Mouse (Mus musculus) neural tube, embryonic 14.5 days (tissue): Measurements from ENCODE around the gene Tmtc2. TPM values are rescaled to one million over a fixed set of nuclear protein-coding genes. Genes with fewer than 3 reads are reported as not detected.

Source experiments
- ATAC-seq: fragments of 200-750 bp; cut with Nextera tagmentation; 2 replicates; pipeline ENCODE4 v1.8.0; 2017; ENCODE audit warnings: low read depth, mild to moderate bottlenecking, moderate TSS enrichment, moderate library complexity
- H3K27ac ChIP-seq: fragments of 300-500 bp; sonication (generic); 2 replicates; pipeline ENCODE4 v1.5.1; 2014; ENCODE audit warnings: low read depth, mild to moderate bottlenecking, control low read depth, low read length, moderate library complexity, mixed read lengths
- H3K27me3 ChIP-seq: fragments of 300-500 bp; sonication (generic); 2 replicates; pipeline ENCODE4 v1.6.1; 2014; ENCODE audit warnings: low read length; ENCODE audit not compliant: control insufficient read depth, insufficient read depth
- H3K36me3 ChIP-seq: fragments of 300-500 bp; sonication (generic); 2 replicates; pipeline ENCODE4 v1.6.1; 2014; ENCODE audit warnings: low read length, mixed read lengths; ENCODE audit not compliant: control insufficient read depth, insufficient read depth
- H3K4me1 ChIP-seq: fragments of 300-500 bp; sonication (generic); 2 replicates; pipeline ENCODE4 v1.6.1; 2014; ENCODE audit warnings: low read length; ENCODE audit not compliant: control insufficient read depth, insufficient read depth
- H3K4me2 ChIP-seq: fragments of 300-500 bp; sonication (generic); 2 replicates; pipeline ENCODE4 v1.6.1; 2014; ENCODE audit warnings: mild to moderate bottlenecking, low read depth, low read length, control low read depth
- H3K4me3 ChIP-seq: fragments of 300-500 bp; sonication (generic); 2 replicates; pipeline ENCODE4 v1.5.1; 2014; ENCODE audit warnings: low read depth, low read length, control low read depth, mixed read lengths
- H3K9ac ChIP-seq: fragments of 300-500 bp; sonication (generic); replicated peaks from 2 replicates; pipeline ENCODE4 v1.6.1; 2014; ENCODE audit warnings: low read depth, mild to moderate bottlenecking, control low read depth, low read length, mixed read lengths
- H3K9me3 ChIP-seq: fragments of 300-500 bp; sonication (generic); 2 replicates; pipeline ENCODE4 v1.6.1; 2016; ENCODE audit warnings: low read length; ENCODE audit not compliant: control insufficient read depth
- WGBS: fragments of 180-500 bp; shearing (Covaris S2); extraction: QIAGEN DNeasy Blood & Tissue Kit; methylation state at CpG from one replicate; pipeline ENCODE4 v1.1.7; 2014; 5-methylcytosine and 5-hydroxymethylcytosine counted together
- polyA plus RNA-seq: library from polyadenylated mRNA; unstranded; fragments of >200 nt; fragmentation: Nextera tagmentation; extraction: Ambion mirVana; gene quantifications from 2 replicates; pipeline ENCODE4 v1.2.1, GENCODE M21; 2014

The Tmtc2 gene
- polyA plus RNA-seq, 1 experiment from 2014 or later, result 9.2 TPM

- ATAC-seq, result peak; percentile 65
- 55% methylated on average over 4 of the region's 4 CpGs for WGBS
These were observed 109.9 kb downstream of the Tmtc2 start for GRCm38 (mm10) chr10:105464378-105464777.

GRCm38 (mm10) chr10:105453441-105453840, 120.8 kb downstream of the Tmtc2 start:
- Histone ChIP-seq H3K4me3 (no peak overlapping the region), H3K36me3 (no peaks in the 10 kb centered on the region), H3K9ac (no peak overlapping the region), H3K27me3 (no peaks in the 10 kb centered on the region), H3K27ac (no peak overlapping the region), H3K9me3 (no peaks in the 10 kb centered on the region), H3K4me1 (no peaks in the 10 kb centered on the region), H3K4me2 (no peak overlapping the region)
- 65% methylated on average over 8 of the region's 8 CpGs for WGBS
- ATAC-seq, result no peak

More at GRCm38 (mm10) chr10:105464378-105464777, 109.9 kb downstream of the Tmtc2 start:
- Histone ChIP-seq H3K4me2 (no peak overlapping the region), H3K9ac (no peak overlapping the region), H3K27me3 (no peaks in the 10 kb centered on the region), H3K27ac (no peak overlapping the region), H3K36me3 (no peaks in the 10 kb centered on the region), H3K4me3 (no peak overlapping the region), H3K9me3 (no peaks in the 10 kb centered on the region), H3K4me1 (no peaks in the 10 kb centered on the region)

- no peak for ATAC-seq
- no peak overlapping the region for H3K9ac ChIP-seq
- no peaks in the 10 kb centered on the region for H3K27me3 ChIP-seq
- WGBS, result 61% methylated on average over 2 of the region's 2 CpGs
- no peaks in the 10 kb centered on the region for H3K9me3 ChIP-seq
- H3K4me1 ChIP-seq, result no peaks in the 10 kb centered on the region
- no peak overlapping the region for H3K27ac ChIP-seq
- H3K4me3 ChIP-seq, result no peak overlapping the region
- no peak overlapping the region for H3K4me2 ChIP-seq
- no peaks in the 10 kb centered on the region for H3K36me3 ChIP-seq
These were observed 127.1 kb downstream of the Tmtc2 start for GRCm38 (mm10) chr10:105447191-105447590.

- H3K4me3 ChIP-seq, result no peak overlapping the region
- no peak overlapping the region for H3K27ac ChIP-seq
- ATAC-seq, result no peak
- no peaks in the 10 kb centered on the region for H3K36me3 ChIP-seq
- WGBS, result 74% methylated on average over 3 of the region's 3 CpGs
- H3K9me3 ChIP-seq, result no peaks in the 10 kb centered on the region
- H3K4me2 ChIP-seq, result no peak overlapping the region
- H3K27me3 ChIP-seq, result no peaks in the 10 kb centered on the region
- H3K4me1 ChIP-seq, result no peaks in the 10 kb centered on the region
- H3K9ac ChIP-seq, result no peak overlapping the region
These were observed 129.9 kb downstream of the Tmtc2 start for GRCm38 (mm10) chr10:105444309-105444708.

- Histone ChIP-seq H3K27ac (no peak overlapping the region), H3K36me3 (no peaks in the 10 kb centered on the region), H3K4me3 (no peak overlapping the region), H3K4me1 (no peaks in the 10 kb centered on the region), H3K9me3 (no peaks in the 10 kb centered on the region), H3K4me2 (no peak overlapping the region), H3K27me3 (no peaks in the 10 kb centered on the region), H3K9ac (no peak overlapping the region)
- no peak for ATAC-seq
- WGBS, result 78% methylated on average over 5 of the region's 5 CpGs
These were observed 139.4 kb downstream of the Tmtc2 start for GRCm38 (mm10) chr10:105434879-105435278.

GRCm38 (mm10) chr10:105430885-105431284, 143.4 kb downstream of the Tmtc2 start:
- H3K9me3 ChIP-seq, result no peaks in the 10 kb centered on the region
- no peak for ATAC-seq
- H3K4me2 ChIP-seq, result no peak overlapping the region
- H3K27me3 ChIP-seq, result no peaks in the 10 kb centered on the region
- no peaks in the 10 kb centered on the region for H3K4me1 ChIP-seq
- no peaks in the 10 kb centered on the region for H3K36me3 ChIP-seq
- H3K27ac ChIP-seq, result no peak overlapping the region
- 65% methylated on average over 3 of the region's 3 CpGs for WGBS
- H3K9ac ChIP-seq, result no peak overlapping the region
- H3K4me3 ChIP-seq, result no peak overlapping the region

GRCm38 (mm10) chr10:105430232-105430631, 144.0 kb downstream of the Tmtc2 start:
- no peak overlapping the region for H3K4me3 ChIP-seq
- H3K27me3 ChIP-seq, result no peaks in the 10 kb centered on the region
- H3K4me1 ChIP-seq, result no peaks in the 10 kb centered on the region
- no peaks in the 10 kb centered on the region for H3K9me3 ChIP-seq
- 57% methylated on average over 5 of the region's 5 CpGs for WGBS
- H3K4me2 ChIP-seq, result no peak overlapping the region
- H3K27ac ChIP-seq, result no peak overlapping the region
- no peak for ATAC-seq
- H3K36me3 ChIP-seq, result no peaks in the 10 kb centered on the region
- no peak overlapping the region for H3K9ac ChIP-seq

GRCm38 (mm10) chr10:105428080-105428479, 146.2 kb downstream of the Tmtc2 start:
- H3K4me2 ChIP-seq, result no peak overlapping the region
- peak; percentile 35; the same call in 1 of the 2 replicates for ATAC-seq
- no peak overlapping the region for H3K27ac ChIP-seq
- H3K4me1 ChIP-seq, result no peaks in the 10 kb centered on the region
- H3K9ac ChIP-seq, result no peak overlapping the region
- H3K27me3 ChIP-seq, result no peaks in the 10 kb centered on the region
- no peak overlapping the region for H3K4me3 ChIP-seq
- 56% methylated on average over 5 of the region's 5 CpGs for WGBS
- no peaks in the 10 kb centered on the region for H3K9me3 ChIP-seq
- no peaks in the 10 kb centered on the region for H3K36me3 ChIP-seq

GRCm38 (mm10) chr10:105427625-105428024, 146.6 kb downstream of the Tmtc2 start:
- no peak for ATAC-seq
- no peaks in the 10 kb centered on the region for H3K9me3 ChIP-seq
- no peaks in the 10 kb centered on the region for H3K27me3 ChIP-seq
- no peaks in the 10 kb centered on the region for H3K4me1 ChIP-seq
- no peak overlapping the region for H3K9ac ChIP-seq
- no peak overlapping the region for H3K4me3 ChIP-seq
- no peak overlapping the region for H3K4me2 ChIP-seq
- H3K36me3 ChIP-seq, result no peaks in the 10 kb centered on the region
- WGBS, result 70% methylated on average over 7 of the region's 7 CpGs
- H3K27ac ChIP-seq, result no peak overlapping the region

GRCm38 (mm10) chr10:105425052-105425451, 149.2 kb downstream of the Tmtc2 start:
- Histone ChIP-seq H3K9me3 (no peaks in the 10 kb centered on the region), H3K4me2 (no peak overlapping the region), H3K27ac (no peak overlapping the region), H3K27me3 (no peaks in the 10 kb centered on the region), H3K36me3 (no peaks in the 10 kb centered on the region), H3K4me3 (no peak overlapping the region), H3K9ac (no peak overlapping the region), H3K4me1 (no peaks in the 10 kb centered on the region)
- ATAC-seq, result no peak
- 80% methylated on average over 1 of the region's 1 CpGs for WGBS
